Mouse (Mus musculus) heart, embryonic 11.5 days (tissue): ENCODE measurements around the gene Vti1a. TPM values are rescaled to one million over a fixed set of nuclear protein-coding genes. Genes with fewer than 3 reads are reported as not detected.

Experiments used
- ATAC-seq: fragments of 200-750 bp; cut with Nextera tagmentation; replicated peaks from 2 replicates; pipeline ENCODE4 v1.8.0; 2017; ENCODE audit warnings: moderate library complexity; ENCODE audit not compliant: insufficient number of reproducible peaks, low FRiP score, low TSS enrichment
- H3K27ac ChIP-seq: fragments of 300-500 bp; sonication (generic); 2 replicates; pipeline ENCODE4 v1.5.1; 2014; ENCODE audit warnings: mild to moderate bottlenecking, low read depth, low read length
- H3K27me3 ChIP-seq: fragments of 300-500 bp; sonication (generic); 2 replicates; pipeline ENCODE4 v1.6.1; 2014; ENCODE audit warnings: mild to moderate bottlenecking, low read length, mixed read lengths; ENCODE audit not compliant: control insufficient read depth, insufficient read depth
- H3K36me3 ChIP-seq: fragments of 300-500 bp; sonication (generic); 2 replicates; pipeline ENCODE4 v1.6.1; 2014; ENCODE audit warnings: mild to moderate bottlenecking, low read length, moderate library complexity, mixed read lengths; ENCODE audit not compliant: control insufficient read depth, insufficient read depth
- H3K4me1 ChIP-seq: fragments of 300-500 bp; sonication (generic); 2 replicates; pipeline ENCODE4 v1.6.1; 2014; ENCODE audit warnings: low read length; ENCODE audit not compliant: control insufficient read depth, insufficient read depth
- H3K4me2 ChIP-seq: fragments of 300-500 bp; sonication (generic); 2 replicates; pipeline ENCODE4 v1.6.1; 2014; ENCODE audit warnings: mild to moderate bottlenecking, moderate library complexity
- H3K4me3 ChIP-seq: fragments of 300-500 bp; sonication (generic); 2 replicates; pipeline ENCODE4 v1.5.1; 2014; ENCODE audit warnings: low read depth, low read length
- H3K9ac ChIP-seq: fragments of 300-500 bp; sonication (generic); 2 replicates; pipeline ENCODE4 v1.6.1; 2014; ENCODE audit warnings: mild to moderate bottlenecking, low read depth, low read length, moderate library complexity
- H3K9me3 ChIP-seq: fragments of 300-500 bp; sonication (generic); replicated peaks from 2 replicates; pipeline ENCODE4 v1.6.1; 2016; ENCODE audit warnings: low read length; ENCODE audit not compliant: control insufficient read depth
- WGBS: fragments of 180-500 bp; shearing (Covaris S2); extraction: QIAGEN DNeasy Blood & Tissue Kit; methylation state at CpG from one replicate; pipeline ENCODE4 v1.1.7; 2014; ENCODE audit not compliant: insufficient replicate concordance; 5-methylcytosine and 5-hydroxymethylcytosine counted together
- polyA plus RNA-seq: library from polyadenylated mRNA; unstranded; fragments of >200 nt; fragmentation: Nextera tagmentation; extraction: Ambion mirVana; gene quantifications from 2 replicates; pipeline ENCODE4 v1.2.1, GENCODE M21; 2014

Gene Vti1a
- polyA plus RNA-seq, 1 experiment from 2014 or later, result 19.0 TPM

DNA sequence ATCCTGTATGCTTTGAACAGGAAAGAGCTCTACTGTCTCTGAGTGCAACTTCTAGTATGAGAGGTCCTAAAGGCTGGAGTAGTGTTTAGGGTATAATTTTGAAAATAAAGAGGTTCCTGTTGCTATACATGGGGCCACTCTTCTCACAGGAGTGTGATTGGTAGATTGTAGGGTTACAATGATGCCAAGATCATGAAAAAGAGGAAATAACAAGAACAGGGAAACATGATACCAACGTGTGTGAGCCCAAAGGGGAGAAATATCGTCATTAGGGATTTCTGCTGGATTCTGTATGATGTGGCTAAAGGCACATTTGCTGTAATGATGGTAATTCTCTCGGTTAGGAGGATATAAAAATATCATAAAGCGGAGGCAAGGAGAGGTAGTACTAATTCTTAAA lies 30.1 kb upstream of the Vti1a start:
- no peak overlapping the region for H3K4me3 ChIP-seq
- peaks cover 1% of the 10 kb centered on the region for H3K36me3 ChIP-seq
- no peak for ATAC-seq
- no peak overlapping the region for H3K4me2 ChIP-seq
- H3K9ac ChIP-seq, result no peak overlapping the region
- no peaks in the 10 kb centered on the region for H3K27me3 ChIP-seq
- 78% methylated on average over 4 of the region's 4 CpGs for WGBS
- H3K4me1 ChIP-seq, result no peaks in the 10 kb centered on the region
- H3K27ac ChIP-seq, result no peak overlapping the region
- H3K9me3 ChIP-seq, result no peaks in the 10 kb centered on the region

- no peaks in the 10 kb centered on the region for H3K9me3 ChIP-seq
- no peaks in the 10 kb centered on the region for H3K4me1 ChIP-seq
- H3K9ac ChIP-seq, result no peak overlapping the region
- ATAC-seq, result no peak
- H3K27me3 ChIP-seq, result no peaks in the 10 kb centered on the region
- H3K4me2 ChIP-seq, result no peak overlapping the region
- H3K36me3 ChIP-seq, result no peaks in the 10 kb centered on the region
- H3K4me3 ChIP-seq, result no peak overlapping the region
- no peak overlapping the region for H3K27ac ChIP-seq
Observed at GRCm38 (mm10) chr19:55288974-55289373, 27.1 kb upstream of the Vti1a start.

GRCm38 (mm10) chr19:55290621-55291270 lies 25.3 kb upstream of the Vti1a start:
- no peaks in the 10 kb centered on the region for H3K9me3 ChIP-seq
- no peak for ATAC-seq
- no peak overlapping the region for H3K27ac ChIP-seq
- no peak overlapping the region for H3K4me3 ChIP-seq
- no peaks in the 10 kb centered on the region for H3K4me1 ChIP-seq
- 87% methylated on average over 2 of the region's 2 CpGs for WGBS
- H3K36me3 ChIP-seq, result peaks cover 3% of the 10 kb centered on the region; the same call in 1 of the 2 replicates
- no peak overlapping the region for H3K4me2 ChIP-seq
- H3K27me3 ChIP-seq, result no peaks in the 10 kb centered on the region
- H3K9ac ChIP-seq, result no peak overlapping the region

GRCm38 (mm10) chr19:55292210-55292850 lies 23.8 kb upstream of the Vti1a start:
- Histone ChIP-seq H3K9ac (no peak overlapping the region), H3K4me2 (no peak overlapping the region), H3K4me3 (no peak overlapping the region), H3K9me3 (no peaks in the 10 kb centered on the region), H3K4me1 (no peaks in the 10 kb centered on the region), H3K27me3 (no peaks in the 10 kb centered on the region), H3K27ac (no peak overlapping the region), H3K36me3 (peaks cover 3% of the 10 kb centered on the region; the same call in 1 of the 2 replicates)
- 86% methylated on average over 2 of the region's 2 CpGs for WGBS
- ATAC-seq, result no peak

DNA sequence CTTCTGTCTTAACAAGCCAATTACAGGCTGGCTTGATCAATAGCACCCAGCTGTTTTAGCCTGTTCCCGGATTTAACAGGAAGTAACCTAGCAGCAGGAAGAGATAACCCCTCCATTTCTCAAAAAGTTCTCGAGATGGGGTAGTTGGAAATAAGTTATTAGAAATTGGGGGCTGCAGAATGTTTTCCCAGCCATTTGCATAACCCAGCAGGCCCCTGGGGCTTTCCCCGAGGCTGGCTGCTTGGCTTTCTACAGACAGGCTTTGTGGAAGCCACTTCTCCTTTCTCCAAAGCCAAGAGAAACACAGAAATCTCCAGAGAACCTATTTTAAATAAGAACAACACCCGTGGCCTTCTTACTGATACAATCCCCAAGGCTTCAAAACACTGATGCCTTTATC lies 22.9 kb upstream of the Vti1a start:
- Histone ChIP-seq H3K27ac (no peak overlapping the region), H3K4me2 (no peak overlapping the region), H3K4me1 (no peaks in the 10 kb centered on the region), H3K4me3 (no peak overlapping the region), H3K27me3 (no peaks in the 10 kb centered on the region), H3K9me3 (no peaks in the 10 kb centered on the region), H3K36me3 (peaks cover 3% of the 10 kb centered on the region; the same call in 1 of the 2 replicates), H3K9ac (no peak overlapping the region)
- WGBS, result 25% methylated on average over 4 of the region's 4 CpGs
- no peak for ATAC-seq

- H3K4me2 ChIP-seq, result no peak overlapping the region
- no peak for ATAC-seq
- no peak overlapping the region for H3K27ac ChIP-seq
- no peak overlapping the region for H3K4me3 ChIP-seq
- no peaks in the 10 kb centered on the region for H3K9me3 ChIP-seq
- peaks cover 3% of the 10 kb centered on the region; the same call in 1 of the 2 replicates for H3K36me3 ChIP-seq
- no peaks in the 10 kb centered on the region for H3K27me3 ChIP-seq
- H3K4me1 ChIP-seq, result no peaks in the 10 kb centered on the region
- WGBS, result 84% methylated on average over 9 of the region's 9 CpGs
- no peak overlapping the region for H3K9ac ChIP-seq
Observed at GRCm38 (mm10) chr19:55295075-55295474, 21.0 kb upstream of the Vti1a start.

DNA sequence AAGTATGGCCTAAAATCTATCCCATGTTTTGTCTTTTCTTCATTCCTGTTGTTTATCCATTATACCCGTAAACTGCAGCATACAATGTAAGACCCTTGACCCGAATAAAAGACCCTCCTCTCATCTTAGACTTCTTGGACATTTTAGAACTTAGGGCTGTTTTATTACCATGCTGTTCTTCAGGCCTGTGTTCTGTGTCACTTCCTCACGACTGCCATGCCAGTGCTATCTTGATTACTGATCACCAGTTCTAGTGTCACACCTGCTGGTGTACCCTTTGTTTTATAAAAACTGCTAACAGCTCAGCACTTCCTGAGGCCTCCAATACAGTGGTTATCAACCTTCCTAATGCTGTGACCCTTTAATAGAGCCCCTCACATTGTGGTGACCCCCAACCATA lies 20.5 kb upstream of the Vti1a start:
- no peak overlapping the region for H3K4me3 ChIP-seq
- H3K27me3 ChIP-seq, result no peaks in the 10 kb centered on the region
- no peak overlapping the region for H3K4me2 ChIP-seq
- no peaks in the 10 kb centered on the region for H3K9me3 ChIP-seq
- no peak overlapping the region for H3K27ac ChIP-seq
- no peaks in the 10 kb centered on the region for H3K4me1 ChIP-seq
- no peak overlapping the region for H3K9ac ChIP-seq
- H3K36me3 ChIP-seq, result peaks cover 3% of the 10 kb centered on the region; the same call in 1 of the 2 replicates
- WGBS, result 82% methylated on average over 3 of the region's 3 CpGs
- no peak for ATAC-seq

DNA sequence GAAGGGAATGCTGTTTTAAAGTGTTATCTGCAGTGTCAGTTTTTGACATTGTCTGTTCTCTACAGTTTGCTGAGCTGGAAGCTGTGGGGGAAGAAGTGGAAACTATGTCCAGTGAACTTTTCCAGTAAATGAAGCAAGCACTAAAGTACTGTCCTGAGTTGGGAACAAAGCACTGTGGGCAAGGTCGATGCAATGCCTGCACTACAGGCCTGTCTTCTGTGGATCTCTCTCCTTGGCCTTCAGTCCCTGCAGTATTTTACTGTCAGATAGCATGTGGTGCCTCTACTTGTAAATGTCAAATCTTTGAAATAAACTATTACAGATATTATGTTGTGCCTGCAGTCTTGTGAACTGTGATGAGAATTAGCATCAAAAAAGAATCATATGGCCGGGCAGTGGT lies 19.8 kb upstream of the Vti1a start:
- Histone ChIP-seq H3K36me3 (peaks cover 6% of the 10 kb centered on the region), H3K4me1 (no peaks in the 10 kb centered on the region)
- 89% methylated on average over 2 of the region's 2 CpGs for WGBS

GRCm38 (mm10) chr19:55297489-55297888 lies 18.6 kb upstream of the Vti1a start:
- Histone ChIP-seq H3K27me3 (no peaks in the 10 kb centered on the region), H3K4me1 (no peaks in the 10 kb centered on the region), H3K36me3 (peaks cover 9% of the 10 kb centered on the region), H3K9ac (no peak overlapping the region), H3K4me2 (no peak overlapping the region), H3K9me3 (no peaks in the 10 kb centered on the region), H3K27ac (no peak overlapping the region), H3K4me3 (no peak overlapping the region)
- no peak for ATAC-seq
- WGBS, result 88% methylated on average over 2 of the region's 2 CpGs

More for the DNA sequence above, 19.8 kb upstream of the Vti1a start:
- ATAC-seq, result no peak
- H3K9ac ChIP-seq, result no peak overlapping the region
- H3K4me2 ChIP-seq, result no peak overlapping the region
- no peaks in the 10 kb centered on the region for H3K9me3 ChIP-seq
- no peaks in the 10 kb centered on the region for H3K27me3 ChIP-seq
- no peak overlapping the region for H3K27ac ChIP-seq
- no peak overlapping the region for H3K4me3 ChIP-seq
